Mouse (Mus musculus): Measurements from ENCODE around the gene Gm8068. TPM values are rescaled to one million over a fixed set of nuclear protein-coding genes. Genes with fewer than 3 reads are reported as not detected.
"Not testable (repeated sequence)": the region's sequence is repeated elsewhere in the genome, so short reads cannot be mapped to it uniquely, and the experiment has no call there.

Gene Gm8068
- total RNA-seq (2022) = not detected

DNA sequence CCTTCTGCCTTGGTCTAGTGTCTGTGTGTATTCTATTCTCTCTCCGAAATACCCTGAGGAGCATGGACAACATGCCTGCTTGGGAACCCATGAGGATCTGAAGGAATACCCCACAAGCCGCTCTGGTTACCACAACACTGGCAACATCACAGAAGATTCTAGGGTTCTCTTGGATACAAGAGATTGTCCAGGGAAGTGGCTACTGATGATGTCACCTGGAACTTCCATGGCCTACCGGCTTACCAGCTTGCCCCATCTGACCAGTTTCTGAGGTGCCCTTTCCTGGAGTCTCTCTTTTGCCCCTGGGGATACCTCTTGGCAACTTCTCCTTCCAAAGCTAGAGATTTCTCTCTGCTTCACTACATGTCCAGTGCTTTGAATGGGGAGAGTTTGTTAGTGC is at the start of gene Gm8068:
Gene Gm8068, minus strand, starts transcription at position 101 of the 400 bp plus-strand sequence.
- not testable (repeated sequence) for DNase-seq (ENCODE audit: low spot score in 2 of 2)

DNA sequence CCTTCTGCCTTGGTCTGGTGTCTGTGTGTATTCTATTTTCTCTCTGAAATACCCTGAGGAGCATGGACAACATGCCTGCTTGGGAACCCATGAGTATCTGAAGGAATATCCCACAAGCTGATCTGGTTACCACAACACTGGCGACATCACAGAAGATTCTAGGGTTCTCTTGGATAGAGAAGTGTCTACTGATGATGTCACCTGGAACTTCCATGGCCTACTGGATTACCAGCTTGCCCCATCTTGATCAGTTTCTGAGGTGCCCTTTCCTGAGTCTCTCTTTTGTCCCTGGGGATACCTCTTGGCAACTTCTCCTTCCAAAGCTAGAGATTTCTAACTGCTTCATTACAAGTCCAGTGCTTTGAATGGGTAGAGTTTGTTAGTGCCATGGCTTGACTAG is 48.8 kb upstream of the Gm8068 start, which contains the start of gene Gm7929:
Gene Gm7929, minus strand, starts transcription at position 101 of the 400 bp plus-strand sequence.
- DNase-seq (ENCODE audit: low spot score in 2 of 2) = not testable (repeated sequence)

- DNase-seq (ENCODE audit: low spot score in 2 of 2) = not testable (repeated sequence)
Observed at GRCm38 (mm10) chr14:41723437-41723836, 21.8 kb upstream of the Gm8068 start.

DNA sequence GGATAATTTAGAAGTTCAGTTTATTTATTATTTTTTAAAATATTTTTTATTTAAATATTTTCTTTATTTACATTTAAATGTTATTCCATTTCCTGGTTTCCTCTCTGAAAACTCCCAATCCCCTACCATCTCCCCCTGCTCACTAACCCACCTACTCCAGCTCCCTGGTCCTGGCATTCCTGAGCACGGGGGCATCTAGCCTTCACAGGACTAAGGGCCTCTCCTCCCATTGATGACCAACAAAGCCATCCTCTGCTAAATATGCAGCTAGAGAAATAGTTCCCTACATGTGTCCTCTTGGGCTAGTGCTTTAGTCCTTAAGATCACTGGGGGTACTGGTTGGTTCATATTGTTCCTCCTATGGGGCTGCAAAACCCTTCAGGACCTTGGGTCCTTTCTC is 15.5 kb upstream of the Gm8068 start:
- not testable (repeated sequence) for DNase-seq (ENCODE audit: low spot score in 2 of 2)

- DNase-seq (ENCODE audit: low spot score in 2 of 2) = not testable (repeated sequence)
Observed at GRCm38 (mm10) chr14:41648176-41648575, 53.5 kb downstream of the Gm8068 start.

Other genes starting within 250 kb of the Gm8068 start
- not detected for gene Gm7954, start 248.4 kb downstream of the Gm8068 start, total RNA-seq (2022)
- gene Gm3486, start 212.4 kb downstream of the Gm8068 start, total RNA-seq (2022) = under 1 TPM in 1 of 4 experiments, not detected in 3; 0.45 TPM
- gene Gm7970, start 146.3 kb downstream of the Gm8068 start, total RNA-seq (2022) = not detected
- not detected for gene 1700049E17Rik2, start 128.7 kb downstream of the Gm8068 start, total RNA-seq (2022)
- not detected for gene Gm3072, start 77.3 kb downstream of the Gm8068 start, total RNA-seq (2022)
- gene Gm3676, start 55.4 kb downstream of the Gm8068 start, total RNA-seq (2022) = not detected
- gene Gm7929, start 48.7 kb upstream of the Gm8068 start, total RNA-seq (2022) = not detected
- not detected for gene Gm47189, start 70.6 kb upstream of the Gm8068 start, total RNA-seq (2022)
- not detected for gene Gm7980, start 205.4 kb upstream of the Gm8068 start, total RNA-seq (2022)
- gene 1700049E17Rik1, start 223.1 kb upstream of the Gm8068 start, total RNA-seq (2022) = not detected
- not detected for gene 1700024B05Rik, start 242.1 kb upstream of the Gm8068 start, total RNA-seq (2022)

Data from layer of hippocampus, adult 8-10 months (tissue).